Mouse (Mus musculus) stomach, postnatal 0 days (tissue): Measurements from ENCODE around the gene Sgo2b.

ENCODE experiments used
- CTCF ChIP-seq: IDR thresholded peaks from 2 replicates; pipeline ENCODE4 v1.5.1; 2016; ENCODE audit warnings: antibody characterized with exemption, low read depth, mild to moderate bottlenecking, moderate library complexity
- EP300 ChIP-seq: optimal IDR thresholded peaks from 2 replicates; pipeline ENCODE3; 2016; ENCODE audit warnings: antibody characterized with exemption

- TF ChIP-seq CTCF = no peak
- no peak for TF ChIP-seq EP300
Measured at GRCm38 (mm10) chr8:63951626-63952377, at the start of gene Sgo2b.
